Mouse (Mus musculus) CD4-positive helper T cell, adult 2 months (primary cell): Measurements from ENCODE around the gene Nasp.
A peak's percentile ranks its signal among the peaks of the same experiment; 100 is the strongest.

ENCODE experiments used
- DNase-seq: peaks from one replicate; pipeline ENCODE4 v3.0.0-alpha.2; 2012; ENCODE audit warnings: low read depth, missing footprints, low spot score

Nasp gene

DNA sequence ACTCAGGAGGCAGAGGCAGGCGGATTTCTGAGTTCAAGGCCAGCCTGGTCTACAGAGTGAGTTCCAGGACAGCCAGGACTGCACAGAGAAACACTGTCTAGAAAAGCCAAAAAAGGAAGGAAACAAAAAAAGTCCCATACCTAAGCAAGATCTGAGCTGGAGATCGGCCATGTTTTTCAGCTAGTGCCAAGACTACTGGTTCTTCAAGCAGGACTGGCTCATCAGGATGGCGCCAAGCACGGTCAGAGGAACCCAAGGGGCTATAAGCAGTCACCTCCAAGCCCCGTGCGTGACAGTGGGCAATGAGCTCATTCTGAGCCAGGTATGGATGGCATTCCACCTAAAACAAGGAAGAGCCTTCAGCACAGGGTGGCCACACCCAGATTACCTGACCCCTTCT lies 11.1 kb upstream of the Nasp start:
- DNase-seq: no peak

GRCm38 (mm10) chr4:116635197-116635596 lies 7.5 kb upstream of the Nasp start:
- DNase-seq: no peak

GRCm38 (mm10) chr4:116627359-116627716 lies 403 bp downstream of the Nasp start:
- peak; percentile 93 for DNase-seq

- peak; percentile 91 for DNase-seq
Observed at GRCm38 (mm10) chr4:116626658-116627358, 933 bp downstream of the Nasp start.

DNA sequence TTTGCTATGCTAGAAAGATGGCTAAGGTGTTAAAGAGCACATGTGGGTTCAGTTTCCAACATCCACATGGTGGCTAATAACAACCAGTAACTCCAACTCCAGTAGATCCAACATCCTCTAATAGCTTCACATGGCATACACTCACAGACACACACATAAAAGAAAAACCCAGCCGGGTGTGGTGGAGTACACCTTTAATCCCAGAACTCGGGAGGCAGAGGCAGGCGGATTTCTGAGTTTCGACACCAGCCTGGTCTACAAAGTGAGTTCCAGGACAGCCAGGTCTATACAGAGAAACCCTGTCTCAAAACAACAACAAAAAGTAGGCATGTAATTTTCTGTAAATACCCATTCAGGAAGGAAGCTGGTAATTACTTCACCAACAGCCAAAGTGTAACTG lies 2.9 kb downstream of the Nasp start:
- no peak for DNase-seq

DNA sequence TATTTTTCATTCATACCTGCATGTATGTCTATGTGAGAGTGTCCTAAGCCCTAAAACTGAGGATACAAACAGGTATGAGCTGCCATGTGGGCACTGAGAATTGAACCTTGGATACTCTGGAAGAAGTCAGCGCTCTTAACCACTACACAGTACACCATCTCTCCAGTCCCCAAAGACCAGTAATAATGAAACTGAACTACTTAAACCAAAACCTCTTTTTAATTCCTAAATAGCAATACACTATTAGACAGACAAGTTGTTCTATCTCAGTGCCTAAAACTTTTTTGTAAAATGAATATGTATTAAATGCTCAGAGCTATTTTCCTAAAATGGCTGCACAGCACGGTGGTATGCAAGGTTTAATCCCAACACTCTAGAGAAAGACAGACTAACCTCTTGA lies 12.5 kb downstream of the Nasp start:
- no peak for DNase-seq

- DNase-seq: no peak
Observed at GRCm38 (mm10) chr4:116612621-116613020, 15.1 kb downstream of the Nasp start.

DNA sequence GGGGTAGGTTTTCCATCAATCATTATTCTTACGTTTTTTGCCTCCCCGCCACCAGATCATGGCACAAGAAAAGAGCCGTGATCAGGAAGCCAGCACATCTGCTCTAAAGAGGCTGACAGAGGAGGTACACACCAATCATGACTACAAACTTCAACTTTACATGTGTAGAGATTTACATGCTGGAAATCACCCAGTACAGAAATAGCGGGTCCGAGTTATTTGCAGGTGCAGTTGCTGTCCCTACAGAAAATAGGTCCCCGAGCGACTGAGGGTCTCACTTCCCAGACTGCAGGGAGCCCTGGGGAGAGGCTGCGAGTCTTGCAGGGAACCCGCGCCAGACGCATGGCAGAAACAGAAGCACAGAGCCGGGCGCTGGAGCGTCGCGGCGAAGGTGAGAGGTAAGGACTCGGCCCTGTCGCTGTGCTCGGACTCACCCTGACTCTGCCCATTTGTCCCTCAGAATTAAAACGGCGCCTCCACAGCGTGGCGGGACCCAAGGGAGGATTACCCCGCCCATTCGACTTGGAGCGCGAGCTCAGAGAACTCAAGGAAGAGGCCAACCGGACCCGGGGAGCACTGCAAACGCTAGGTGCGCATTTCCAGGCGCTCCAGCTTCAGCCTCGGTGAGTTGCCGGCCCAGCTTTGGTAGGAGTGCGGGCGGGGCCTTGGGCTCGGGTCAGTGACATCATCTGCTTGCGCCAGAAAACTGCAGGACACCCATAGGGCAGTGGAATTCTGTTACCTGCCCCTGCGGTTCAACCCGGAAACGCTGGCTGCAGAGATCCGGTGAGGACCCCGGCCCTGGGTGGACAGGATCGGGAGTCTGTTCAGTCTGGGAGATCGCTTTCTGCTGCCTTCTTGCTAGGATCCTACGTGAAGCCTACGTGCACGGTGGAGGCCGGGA lies 30.5 kb downstream of the Nasp start:
- peak; percentile 87 for DNase-seq

GRCm38 (mm10) chr4:116596379-116596778 lies 31.4 kb downstream of the Nasp start, which contains the start of gene Ccdc17:
TSS of gene Ccdc17 (plus strand) at chr4:116596654.
- no peak for DNase-seq

- DNase-seq: no peak
Observed at GRCm38 (mm10) chr4:116595793-116596192, 31.9 kb downstream of the Nasp start.

GRCm38 (mm10) chr4:116558151-116558882 lies 69.4 kb downstream of the Nasp start:
- DNase-seq: peak; percentile 54

DNA sequence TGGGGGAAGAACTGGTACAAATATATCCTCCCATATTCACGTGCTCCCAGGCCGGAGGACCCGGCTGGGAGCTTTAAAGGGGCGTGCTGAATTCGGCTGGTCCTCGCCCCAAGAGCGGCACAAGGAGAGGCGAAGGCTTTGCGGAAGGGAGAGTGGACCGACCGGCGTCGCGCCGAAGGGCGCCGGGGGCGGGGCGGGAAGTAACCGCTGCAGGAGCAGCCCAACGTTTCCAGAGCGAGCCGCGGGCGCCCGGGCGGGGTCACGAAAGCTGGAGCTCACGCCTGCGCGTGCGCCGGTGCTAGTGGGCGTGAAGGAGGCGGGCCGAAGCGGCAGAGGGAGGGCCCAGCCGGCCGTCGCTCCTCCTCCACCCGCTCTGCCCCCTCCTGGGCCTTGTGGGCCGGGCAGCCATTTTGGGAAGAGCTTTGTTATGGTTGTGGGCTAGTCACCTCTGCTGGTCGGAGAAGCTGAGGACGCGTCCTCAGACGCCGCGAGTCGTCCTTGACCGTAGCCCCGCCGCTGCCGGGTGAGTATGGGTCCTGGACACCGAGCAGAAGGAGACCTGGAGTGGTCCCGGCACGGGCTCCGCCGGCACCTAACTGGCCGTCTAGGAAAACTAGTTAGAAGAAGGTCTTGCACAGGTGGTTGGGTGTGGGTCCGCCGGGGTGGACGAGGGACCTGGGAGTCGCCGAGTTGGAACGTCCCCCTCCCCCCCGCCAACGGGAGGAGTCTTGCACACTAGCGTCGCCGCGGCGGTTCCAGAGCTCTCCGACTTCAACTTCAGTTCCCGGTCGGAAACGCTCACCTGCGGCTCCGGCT lies 70.2 kb downstream of the Nasp start, which contains the start of gene Gpbp1l1:
Gpbp1l1 (plus strand) TSS at position 353 of the 816 bp plus-strand sequence.
- DNase-seq: peak; percentile 98

GRCm38 (mm10) chr4:116556561-116557305 lies 71.0 kb downstream of the Nasp start:
- peak; percentile 96 for DNase-seq

- DNase-seq: peak; percentile 83
Observed at GRCm38 (mm10) chr4:116555413-116556300, 72.1 kb downstream of the Nasp start, which contains the start of gene Tmem69. TSS of gene Tmem69 (minus strand) at chr4:116555936.

GRCm38 (mm10) chr4:116553035-116553434 lies 74.7 kb downstream of the Nasp start:
- DNase-seq: no peak
